Mouse (Mus musculus): ENCODE results near the gene Lrr1. TPM values are rescaled to one million over a fixed set of nuclear protein-coding genes. Genes with fewer than 3 reads are reported as not detected.
A peak's percentile ranks its signal among the peaks of the same experiment; 100 is the strongest.

Gene Lrr1
- polyA plus RNA-seq, 1 experiment from 2014 or later: 26.3 TPM

GRCm38 (mm10) chr12:69198985-69199384 is 30.4 kb downstream of the Lrr1 start:
- Histone ChIP-seq H3K27ac (ENCODE audit: low read depth, low read length) (no peak overlapping the region), H3K4me2 (replicated peaks; ENCODE audit: low read depth, low read length) (peak overlapping the region; percentile 82; the same call in 1 of the 2 replicates), H3K4me1 (ENCODE audit: control insufficient read depth, insufficient read depth, low read length) (peaks cover 21% of the 10 kb centered on the region), H3K9me3 (ENCODE audit: control insufficient read depth, low read length) (no peaks in the 10 kb centered on the region), H3K9ac (ENCODE audit: low read depth, low read length) (no peak overlapping the region), H3K4me3 (ENCODE audit: low read length) (no peak overlapping the region), H3K36me3 (ENCODE audit: control insufficient read depth, insufficient read depth, low read length) (peaks cover 29% of the 10 kb centered on the region), H3K27me3 (ENCODE audit: control insufficient read depth, insufficient read depth, low read length) (no peaks in the 10 kb centered on the region)
- no peak for ATAC-seq (ENCODE audit: low FRiP score, low TSS enrichment)

GRCm38 (mm10) chr12:69204052-69204833 is 35.6 kb downstream of the Lrr1 start, which contains the start of gene Gm49384:
TSS of gene Gm49384 (minus strand) at chr12:69204267.
- Histone ChIP-seq H3K27me3 (ENCODE audit: control insufficient read depth, insufficient read depth, low read length) (no peaks in the 10 kb centered on the region), H3K27ac (ENCODE audit: low read depth, low read length) (no peak within 1 kb of the TSS), H3K4me2 (replicated peaks; ENCODE audit: low read depth, low read length) (no peak within 1 kb of the TSS), H3K9me3 (ENCODE audit: control insufficient read depth, low read length) (no peaks in the 10 kb centered on the region), H3K4me3 (ENCODE audit: low read length) (no peak within 1 kb of the TSS), H3K9ac (ENCODE audit: low read depth, low read length) (no peak within 1 kb of the TSS), H3K36me3 (ENCODE audit: control insufficient read depth, insufficient read depth, low read length) (peaks cover 39% of the 10 kb centered on the region), H3K4me1 (ENCODE audit: control insufficient read depth, insufficient read depth, low read length) (0 out of 2 replicates have a peak, but pooled peaks cover 3% of the 10 kb centered on the region)
- ATAC-seq (ENCODE audit: low FRiP score, low TSS enrichment): no peak
- 91% methylated on average over 16 of the region's 16 CpGs for WGBS

GRCm38 (mm10) chr12:69207396-69207795 is 38.8 kb downstream of the Lrr1 start:
- H3K27ac ChIP-seq (ENCODE audit: low read depth, low read length): no peak overlapping the region
- H3K9me3 ChIP-seq (ENCODE audit: control insufficient read depth, low read length): no peaks in the 10 kb centered on the region
- H3K36me3 ChIP-seq (ENCODE audit: control insufficient read depth, insufficient read depth, low read length): peaks cover 36% of the 10 kb centered on the region
- no peak overlapping the region for H3K4me2 ChIP-seq (replicated peaks; ENCODE audit: low read depth, low read length)
- ATAC-seq (ENCODE audit: low FRiP score, low TSS enrichment): no peak
- H3K9ac ChIP-seq (ENCODE audit: low read depth, low read length): no peak overlapping the region
- WGBS: 95% methylated on average over 8 of the region's 8 CpGs
- H3K4me1 ChIP-seq (ENCODE audit: control insufficient read depth, insufficient read depth, low read length): no peaks in the 10 kb centered on the region
- no peaks in the 10 kb centered on the region for H3K27me3 ChIP-seq (ENCODE audit: control insufficient read depth, insufficient read depth, low read length)
- no peak overlapping the region for H3K4me3 ChIP-seq (ENCODE audit: low read length)

GRCm38 (mm10) chr12:69207926-69208325 is 39.3 kb downstream of the Lrr1 start:
- no peak overlapping the region for H3K27ac ChIP-seq (ENCODE audit: low read depth, low read length)
- no peaks in the 10 kb centered on the region for H3K4me1 ChIP-seq (ENCODE audit: control insufficient read depth, insufficient read depth, low read length)
- no peaks in the 10 kb centered on the region for H3K27me3 ChIP-seq (ENCODE audit: control insufficient read depth, insufficient read depth, low read length)
- H3K9me3 ChIP-seq (ENCODE audit: control insufficient read depth, low read length): no peaks in the 10 kb centered on the region
- no peak for ATAC-seq (ENCODE audit: low FRiP score, low TSS enrichment)
- peaks cover 34% of the 10 kb centered on the region for H3K36me3 ChIP-seq (ENCODE audit: control insufficient read depth, insufficient read depth, low read length)
- H3K4me2 ChIP-seq (replicated peaks; ENCODE audit: low read depth, low read length): no peak overlapping the region
- WGBS: 95% methylated on average over 7 of the region's 7 CpGs
- H3K4me3 ChIP-seq (ENCODE audit: low read length): no peak overlapping the region
- no peak overlapping the region for H3K9ac ChIP-seq (ENCODE audit: low read depth, low read length)

GRCm38 (mm10) chr12:69208520-69208919 is 39.9 kb downstream of the Lrr1 start:
- 90% methylated on average over 2 of the region's 2 CpGs for WGBS
- no peak overlapping the region for H3K27ac ChIP-seq (ENCODE audit: low read depth, low read length)

GRCm38 (mm10) chr12:69210056-69210979 is 41.7 kb downstream of the Lrr1 start:
- Histone ChIP-seq H3K4me2 (replicated peaks; ENCODE audit: low read depth, low read length) (no peak overlapping the region), H3K4me3 (ENCODE audit: low read length) (no peak overlapping the region), H3K36me3 (ENCODE audit: control insufficient read depth, insufficient read depth, low read length) (peaks cover 53% of the 10 kb centered on the region), H3K27me3 (ENCODE audit: control insufficient read depth, insufficient read depth, low read length) (no peaks in the 10 kb centered on the region), H3K4me1 (ENCODE audit: control insufficient read depth, insufficient read depth, low read length) (no peaks in the 10 kb centered on the region), H3K9me3 (ENCODE audit: control insufficient read depth, low read length) (no peaks in the 10 kb centered on the region), H3K9ac (ENCODE audit: low read depth, low read length) (no peak overlapping the region), H3K27ac (ENCODE audit: low read depth, low read length) (no peak overlapping the region)
- no peak for ATAC-seq (ENCODE audit: low FRiP score, low TSS enrichment)
- 87% methylated on average over 18 of the region's 18 CpGs for WGBS

More at GRCm38 (mm10) chr12:69208520-69208919, 39.9 kb downstream of the Lrr1 start:
- Histone ChIP-seq H3K4me3 (ENCODE audit: low read length) (no peak overlapping the region), H3K9me3 (ENCODE audit: control insufficient read depth, low read length) (no peaks in the 10 kb centered on the region), H3K4me1 (ENCODE audit: control insufficient read depth, insufficient read depth, low read length) (no peaks in the 10 kb centered on the region), H3K36me3 (ENCODE audit: control insufficient read depth, insufficient read depth, low read length) (peaks cover 37% of the 10 kb centered on the region), H3K9ac (ENCODE audit: low read depth, low read length) (no peak overlapping the region), H3K27me3 (ENCODE audit: control insufficient read depth, insufficient read depth, low read length) (no peaks in the 10 kb centered on the region), H3K4me2 (replicated peaks; ENCODE audit: low read depth, low read length) (no peak overlapping the region)
- ATAC-seq (ENCODE audit: low FRiP score, low TSS enrichment): no peak

GRCm38 (mm10) chr12:69211057-69211456 is 42.4 kb downstream of the Lrr1 start:
- Histone ChIP-seq H3K27me3 (ENCODE audit: control insufficient read depth, insufficient read depth, low read length) (no peaks in the 10 kb centered on the region), H3K4me1 (ENCODE audit: control insufficient read depth, insufficient read depth, low read length) (no peaks in the 10 kb centered on the region), H3K27ac (ENCODE audit: low read depth, low read length) (no peak overlapping the region), H3K36me3 (ENCODE audit: control insufficient read depth, insufficient read depth, low read length) (peaks cover 58% of the 10 kb centered on the region), H3K9ac (ENCODE audit: low read depth, low read length) (no peak overlapping the region), H3K4me3 (ENCODE audit: low read length) (no peak overlapping the region), H3K4me2 (replicated peaks; ENCODE audit: low read depth, low read length) (no peak overlapping the region), H3K9me3 (ENCODE audit: control insufficient read depth, low read length) (no peaks in the 10 kb centered on the region)
- 85% methylated on average over 5 of the region's 5 CpGs for WGBS
- ATAC-seq (ENCODE audit: low FRiP score, low TSS enrichment): no peak

- Histone ChIP-seq H3K27ac (ENCODE audit: low read depth, low read length) (no peak overlapping the region), H3K4me3 (ENCODE audit: low read length) (no peak overlapping the region), H3K36me3 (ENCODE audit: control insufficient read depth, insufficient read depth, low read length) (peaks cover 61% of the 10 kb centered on the region), H3K9me3 (ENCODE audit: control insufficient read depth, low read length) (no peaks in the 10 kb centered on the region), H3K27me3 (ENCODE audit: control insufficient read depth, insufficient read depth, low read length) (no peaks in the 10 kb centered on the region), H3K9ac (ENCODE audit: low read depth, low read length) (no peak overlapping the region), H3K4me1 (ENCODE audit: control insufficient read depth, insufficient read depth, low read length) (no peaks in the 10 kb centered on the region), H3K4me2 (replicated peaks; ENCODE audit: low read depth, low read length) (no peak overlapping the region)
- 96% methylated on average over 13 of the region's 13 CpGs for WGBS
- ATAC-seq (ENCODE audit: low FRiP score, low TSS enrichment): no peak
These were observed 44.7 kb downstream of the Lrr1 start for GRCm38 (mm10) chr12:69213186-69213777.

Data from kidney, embryonic 14.5 days (tissue).